Mouse (Mus musculus) lung, adult 2 months (tissue): ENCODE results near the gene Simc1.

ENCODE experiments used
- CTCF ChIP-seq: fragments of 200-500 bp; IDR thresholded peaks from 2 replicates; pipeline ENCODE4 v1.5.1; 2011; ENCODE audit warnings: mild to moderate bottlenecking, low read length, control low read depth; ENCODE audit not compliant: insufficient read depth
- POLR2A ChIP-seq: fragments of 200-500 bp; IDR thresholded peaks from 2 replicates; pipeline ENCODE4 v1.6.1; 2011; ENCODE audit warnings: low read depth, mild to moderate bottlenecking, control low read depth, low read length, borderline replicate concordance; ENCODE audit errors: extremely low read depth

- TF ChIP-seq CTCF (no peak), POLR2A (no peak)
These were observed 93.3 kb downstream of the Simc1 start for GRCm38 (mm10) chr13:54596870-54597269.
